Mouse (Mus musculus): ENCODE data around the gene Dleu7.

DNA sequence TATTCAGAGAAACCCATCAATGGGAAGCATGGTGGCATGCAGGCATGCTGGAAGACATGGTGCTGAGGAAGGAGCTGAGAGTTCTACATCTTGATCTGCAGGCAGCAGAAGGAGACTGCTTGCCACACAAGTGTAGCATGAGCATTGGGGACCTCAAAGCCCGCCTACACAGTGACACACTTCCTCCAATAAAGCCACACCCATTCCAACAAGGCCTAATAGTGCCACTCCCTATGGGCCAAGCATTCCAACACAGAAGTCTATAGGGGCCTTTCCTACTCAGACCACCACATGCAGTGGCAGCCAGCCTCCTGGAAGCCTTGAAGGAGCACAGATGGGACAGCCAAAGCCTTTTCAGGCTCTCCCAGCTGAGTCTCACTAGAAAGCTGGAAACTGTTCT is 46.3 kb upstream of the Dleu7 start:
- TF ChIP-seq CTCF (IDR thresholded peaks at IDR 0.05; ENCODE audit: low read depth): no peak
- no peak for TF ChIP-seq EP300 (IDR thresholded peaks at IDR 0.05; ENCODE audit: low read depth)

Data from liver, embryonic 14.5 days (tissue).